Mouse (Mus musculus) thymus, postnatal 14 days (tissue): ENCODE data around the gene Hecw1.

Experiments used
- DNase-seq: peaks from one replicate; pipeline ENCODE4 v3.0.0; 2021

Gene Hecw1

DNA sequence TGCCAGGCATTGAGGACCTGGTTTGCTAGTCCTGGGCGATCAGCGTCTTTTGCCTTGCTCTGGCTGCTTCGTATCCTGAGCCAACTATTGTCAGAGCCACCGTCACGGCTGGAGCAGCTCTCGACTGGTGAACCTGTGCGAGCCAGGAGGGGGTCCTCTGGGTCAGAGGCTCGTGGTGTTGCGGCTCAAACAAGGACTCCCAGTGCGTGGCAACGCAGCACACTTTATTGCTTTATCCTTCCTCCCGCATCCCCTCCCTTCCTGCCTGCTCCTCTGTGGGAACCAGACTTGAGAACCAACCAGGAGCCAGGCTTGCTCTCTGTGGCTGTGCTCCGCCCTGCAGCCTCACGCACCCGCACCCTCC, at the start of gene Hecw1:
Gene Hecw1, minus strand, starts transcription at position 323 of the 364 bp plus-strand sequence.
- no peak for DNase-seq

DNA sequence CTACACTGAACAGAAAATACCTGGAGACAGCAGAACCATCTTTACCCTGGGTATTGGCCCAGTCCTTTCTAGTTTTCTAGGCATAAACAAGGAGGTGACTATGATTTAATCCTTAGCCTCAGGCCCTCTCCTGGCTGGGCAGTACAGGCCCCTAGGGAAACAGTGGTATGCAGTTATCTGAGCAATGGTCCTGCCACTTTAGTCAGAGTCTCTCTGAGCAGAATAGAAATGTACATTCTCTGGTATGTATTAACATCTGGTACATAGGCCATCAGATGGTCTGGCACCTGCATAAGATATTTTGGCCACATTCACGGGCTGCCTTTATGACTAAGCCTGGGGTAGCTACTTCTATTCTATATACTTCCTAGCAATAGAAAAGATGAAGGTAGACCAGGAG, 38.3 kb upstream of the Hecw1 start:
- DNase-seq = no peak

DNA sequence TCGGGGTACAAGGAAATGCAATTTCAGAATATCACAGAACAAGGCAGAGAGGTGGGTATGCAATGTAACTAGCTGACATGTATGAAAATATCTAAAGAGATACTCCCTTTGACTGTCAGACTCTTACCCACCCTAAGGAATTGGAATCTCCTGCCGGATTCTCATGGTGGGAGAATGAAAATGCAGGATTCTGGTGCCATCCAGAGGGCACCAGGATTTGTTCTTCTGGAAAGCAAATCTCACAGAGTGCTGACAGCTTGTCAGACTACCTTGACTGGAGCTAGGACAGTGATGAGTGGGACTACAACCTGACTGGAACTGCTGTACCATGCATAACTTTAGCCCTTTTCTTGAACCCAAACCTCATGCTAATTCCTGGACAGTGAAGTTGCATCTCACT, 29.6 kb upstream of the Hecw1 start:
- DNase-seq = no peak

DNA sequence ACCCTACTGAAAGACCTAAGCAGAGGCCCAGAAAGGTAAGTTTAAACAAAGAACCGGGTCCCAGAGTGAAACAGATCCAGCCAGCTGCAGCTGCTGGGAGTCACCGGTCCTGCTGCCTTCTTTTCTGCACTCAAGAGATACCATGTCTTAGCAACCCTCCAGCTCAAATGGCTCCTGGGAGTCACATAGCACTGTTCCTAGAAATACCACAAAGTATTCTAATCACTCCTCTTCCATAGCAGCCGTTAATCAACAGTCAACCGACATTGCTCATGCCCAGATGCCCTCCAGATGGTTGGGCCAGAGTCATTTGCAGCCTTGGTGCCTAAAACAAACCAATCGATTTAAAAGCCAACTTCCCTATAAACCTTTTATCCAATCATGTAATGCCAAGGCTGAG, 19.8 kb upstream of the Hecw1 start:
- no peak for DNase-seq

DNA sequence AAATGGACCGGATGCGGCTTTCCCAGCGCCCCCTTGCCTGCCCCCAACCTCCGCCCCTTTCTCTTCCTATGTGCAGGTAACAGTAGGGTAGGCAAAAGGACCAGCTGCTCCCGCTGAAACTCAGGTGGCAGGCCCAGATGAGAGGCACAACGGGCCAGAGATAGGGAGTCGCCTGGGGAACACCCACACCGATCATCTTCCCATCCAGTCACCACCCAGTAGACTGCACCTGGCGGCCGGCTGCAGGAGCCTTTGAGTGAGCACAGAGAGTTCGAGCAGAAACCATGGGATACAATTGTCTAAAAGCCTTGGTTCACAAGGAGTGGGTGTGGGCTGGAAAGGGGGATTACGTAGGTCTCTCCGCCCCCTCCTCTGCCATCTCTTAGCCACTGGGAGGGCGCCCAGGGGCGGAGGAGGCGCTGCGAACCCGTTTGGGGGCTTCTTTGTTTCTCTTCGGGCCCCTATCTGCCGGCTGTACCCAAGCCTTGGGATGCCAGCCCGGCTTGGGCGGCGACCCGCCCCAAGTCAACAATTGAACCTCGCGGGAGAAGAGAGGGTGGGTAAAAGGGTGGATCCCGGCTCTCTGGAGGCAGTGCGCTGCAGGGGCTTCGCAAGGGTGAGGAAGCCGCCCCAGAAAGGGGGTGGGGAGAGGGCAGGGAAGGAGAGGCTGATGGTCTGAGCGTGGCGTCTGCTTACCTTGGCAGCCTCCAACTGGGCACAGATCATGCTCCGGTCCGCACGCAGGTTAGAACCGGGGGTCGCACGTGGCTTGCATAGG, 711 bp downstream of the Hecw1 start:
- DNase-seq = no peak

DNA sequence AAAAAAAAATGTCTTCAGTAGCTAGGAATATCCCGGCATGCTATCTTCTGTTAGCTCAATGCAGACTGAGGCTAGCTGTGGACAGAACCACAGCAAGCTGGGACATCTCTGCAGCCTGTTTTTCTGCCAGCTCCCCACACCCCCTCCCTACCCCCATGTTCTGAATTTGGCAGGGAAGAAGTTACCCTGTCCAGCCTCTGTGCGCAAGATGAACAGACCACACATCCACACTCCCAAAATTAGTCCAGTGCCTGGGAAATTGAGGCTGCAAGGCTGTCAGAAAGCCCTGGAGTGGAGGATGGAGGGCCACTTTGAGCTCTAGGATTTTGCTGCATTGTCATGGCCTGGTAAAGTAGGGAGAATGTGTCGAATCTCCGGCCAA, 1.3 kb downstream of the Hecw1 start:
- no peak for DNase-seq

DNA sequence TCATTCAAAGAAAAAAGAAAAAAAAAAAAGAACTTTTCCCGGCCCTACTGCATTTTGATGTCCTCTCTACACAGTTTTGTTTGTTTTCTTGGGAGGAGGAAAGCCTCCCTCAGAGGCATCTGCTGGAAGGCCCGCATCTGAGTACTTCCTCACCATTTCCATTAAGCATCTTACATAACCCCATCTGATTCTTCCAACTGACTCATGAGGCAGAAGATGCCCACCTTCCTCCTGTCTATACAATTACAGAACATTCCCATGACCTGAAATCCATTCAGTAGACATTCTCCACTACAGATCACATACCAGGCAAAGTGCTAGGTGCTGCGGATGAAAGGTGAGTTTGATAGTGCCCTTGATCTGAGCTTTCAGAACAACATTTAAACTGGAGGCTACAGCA, 3.4 kb downstream of the Hecw1 start:
- no peak for DNase-seq

DNA sequence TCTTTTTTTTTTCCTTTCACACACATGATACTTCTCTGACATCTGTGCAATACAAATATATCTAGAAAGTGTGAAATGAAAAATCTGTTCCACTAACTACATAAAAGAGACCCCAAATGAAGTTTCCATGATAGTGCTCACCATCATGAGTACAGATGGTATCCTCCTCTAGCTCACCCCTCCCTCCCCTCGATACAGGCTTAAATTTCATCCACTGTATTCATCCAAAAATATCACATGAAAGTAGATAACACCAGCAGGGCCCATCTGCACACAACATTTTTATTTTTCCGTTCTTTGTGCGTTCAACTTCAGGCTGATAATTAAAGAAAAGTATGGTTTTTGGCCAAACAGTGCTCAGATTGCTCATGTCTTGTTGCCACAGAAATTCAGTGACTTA, 5.5 kb downstream of the Hecw1 start:
- no peak for DNase-seq

DNA sequence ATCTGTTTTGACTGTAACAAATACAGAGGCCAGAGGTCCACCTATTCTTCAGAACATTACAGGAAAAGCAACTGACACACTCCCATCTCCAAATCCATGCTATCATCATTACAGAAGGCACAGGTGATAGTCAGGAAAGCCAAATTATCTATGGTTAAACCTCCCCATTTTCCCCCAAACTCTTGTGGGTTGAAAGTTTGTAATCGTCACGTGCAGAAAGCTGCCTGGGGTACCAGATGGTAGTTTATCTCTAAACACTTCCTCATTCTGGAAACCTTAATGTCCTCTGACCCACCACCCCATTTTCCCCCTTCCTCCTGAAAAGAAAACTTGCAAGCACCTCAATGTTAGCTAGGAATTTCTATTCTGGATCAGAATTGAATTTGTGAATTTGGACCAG, 7.9 kb downstream of the Hecw1 start:
- no peak for DNase-seq

DNA sequence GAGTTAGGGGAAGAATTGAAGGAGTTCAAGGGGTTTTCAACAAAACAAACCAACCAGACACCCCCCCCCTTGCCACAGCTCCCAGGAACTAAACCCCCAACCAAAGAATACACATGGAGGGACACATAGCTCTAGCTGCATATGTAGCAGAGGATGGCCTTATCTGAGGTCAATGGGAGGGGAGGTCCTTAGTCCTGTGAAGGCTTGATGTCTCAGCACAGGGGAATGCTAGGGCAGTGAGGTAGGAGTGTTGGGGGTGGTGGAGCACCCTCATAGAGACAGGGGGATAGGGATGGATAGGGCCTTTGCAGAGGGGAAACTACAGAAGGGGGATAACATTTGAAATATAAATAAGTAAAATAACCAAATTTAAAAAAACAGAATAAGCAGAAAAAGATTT, 9.1 kb downstream of the Hecw1 start:
- DNase-seq = no peak

DNA sequence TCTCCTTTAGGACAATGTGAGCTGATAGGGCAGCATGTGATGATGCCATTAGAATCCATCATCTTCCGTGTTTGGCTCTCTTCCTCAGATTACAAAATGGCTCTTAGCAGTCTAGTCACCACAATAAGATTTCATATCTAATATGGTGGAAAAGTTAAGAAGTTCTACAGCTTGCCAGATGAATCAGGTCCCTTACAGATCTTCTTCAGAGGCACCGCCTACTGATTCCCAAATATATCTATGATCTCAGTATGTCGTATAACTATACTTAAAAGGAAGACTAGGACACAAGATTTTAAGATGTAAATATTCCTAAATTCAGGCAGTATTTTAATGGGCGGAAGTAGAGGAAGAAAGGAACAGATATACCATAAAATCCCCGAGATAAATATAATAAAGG, 16.3 kb downstream of the Hecw1 start:
- no peak for DNase-seq

DNA sequence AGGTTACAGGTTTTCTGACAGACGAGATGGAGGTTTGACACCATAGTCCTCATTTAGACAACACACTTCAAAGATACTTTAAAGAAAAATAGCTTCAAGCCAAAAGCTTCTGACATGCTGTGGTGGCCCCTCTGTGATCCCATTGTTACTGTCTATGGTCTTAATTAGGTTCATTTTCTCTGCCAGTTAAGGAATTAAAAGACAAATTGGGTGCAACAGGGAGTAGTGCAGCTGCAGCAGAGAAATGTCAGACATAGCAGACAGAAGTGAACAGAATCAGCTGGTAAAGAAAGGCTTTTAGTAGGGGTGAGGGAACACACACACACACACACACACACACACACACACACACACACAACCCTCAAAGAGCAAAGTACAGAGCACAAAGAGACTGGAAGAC, 22.8 kb downstream of the Hecw1 start:
- DNase-seq = no peak

DNA sequence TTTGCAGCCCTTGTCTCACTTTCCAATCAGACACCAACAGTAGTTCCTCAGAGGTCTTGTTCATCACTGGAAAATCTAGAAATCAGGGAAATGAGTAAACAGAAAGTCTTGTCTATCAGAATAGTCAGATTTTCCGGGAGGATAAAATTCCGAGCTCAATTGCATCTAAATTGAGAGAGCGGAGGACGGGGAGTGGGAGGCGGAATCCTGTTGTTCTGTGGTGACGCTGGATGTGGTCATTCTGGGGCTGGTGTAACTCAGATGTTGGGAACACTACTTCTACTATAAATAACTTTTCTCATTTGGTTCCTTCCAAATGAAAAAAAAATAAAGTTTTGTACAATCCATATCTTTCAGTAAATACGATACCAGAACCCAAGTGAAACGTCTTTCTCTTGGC, 24.2 kb downstream of the Hecw1 start:
- DNase-seq = no peak

DNA sequence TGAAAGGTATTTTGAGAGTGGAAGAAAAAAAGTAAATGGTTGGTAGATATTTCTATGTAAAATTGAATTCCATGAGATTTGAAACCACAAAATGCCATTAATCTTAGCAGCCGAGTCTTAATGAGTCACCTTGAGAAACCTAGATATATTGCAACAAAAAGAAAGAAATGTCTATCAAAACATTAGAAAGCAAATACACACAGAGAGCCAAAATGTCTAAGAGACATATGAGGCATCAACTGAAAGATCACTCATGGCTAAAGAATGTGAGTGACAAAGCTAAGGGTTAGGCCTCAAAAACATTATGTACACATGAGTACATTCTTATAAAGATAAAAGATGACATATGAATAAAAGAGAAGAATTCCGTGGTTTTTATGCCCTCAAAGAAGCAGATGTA, 26.1 kb downstream of the Hecw1 start:
- no peak for DNase-seq

DNA sequence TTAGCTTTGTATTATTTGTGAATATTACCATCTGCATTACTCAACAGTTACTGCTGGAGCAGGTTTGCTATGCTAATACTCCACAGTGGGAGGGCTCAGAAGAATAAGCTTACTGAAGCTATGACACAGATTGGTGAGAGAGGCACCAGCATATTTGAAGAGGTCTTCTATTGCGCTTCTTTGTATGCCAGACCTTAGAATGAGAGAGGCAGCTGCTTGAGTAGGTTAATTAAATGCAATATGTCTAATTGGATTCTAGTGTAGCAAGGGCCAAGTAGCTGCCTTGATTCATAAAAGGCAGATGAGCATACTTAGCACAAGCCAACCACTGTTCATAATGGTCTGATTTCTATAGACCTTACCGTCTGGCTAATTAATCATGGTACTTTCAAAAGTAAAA, 35.2 kb downstream of the Hecw1 start:
- DNase-seq = no peak

DNA sequence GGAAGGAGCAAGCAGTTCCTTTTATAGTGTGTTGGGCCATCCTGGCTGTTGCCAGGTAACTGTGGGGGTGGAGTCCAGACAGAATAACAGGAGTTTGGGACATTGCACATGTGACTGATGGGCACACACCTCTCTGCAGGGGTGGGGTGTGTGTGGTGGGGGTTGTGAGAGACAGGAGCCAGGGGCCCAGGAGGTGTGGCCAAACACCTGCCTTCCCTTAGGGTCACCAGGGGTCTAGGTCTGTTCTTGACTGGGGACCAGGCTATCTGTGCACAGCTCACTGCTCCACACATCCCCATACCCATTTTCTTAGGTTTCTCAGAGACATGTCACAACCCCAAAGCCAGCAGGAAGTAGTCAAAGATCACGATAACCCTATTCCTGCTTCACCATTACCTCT, 51.9 kb downstream of the Hecw1 start:
- DNase-seq = no peak

DNA sequence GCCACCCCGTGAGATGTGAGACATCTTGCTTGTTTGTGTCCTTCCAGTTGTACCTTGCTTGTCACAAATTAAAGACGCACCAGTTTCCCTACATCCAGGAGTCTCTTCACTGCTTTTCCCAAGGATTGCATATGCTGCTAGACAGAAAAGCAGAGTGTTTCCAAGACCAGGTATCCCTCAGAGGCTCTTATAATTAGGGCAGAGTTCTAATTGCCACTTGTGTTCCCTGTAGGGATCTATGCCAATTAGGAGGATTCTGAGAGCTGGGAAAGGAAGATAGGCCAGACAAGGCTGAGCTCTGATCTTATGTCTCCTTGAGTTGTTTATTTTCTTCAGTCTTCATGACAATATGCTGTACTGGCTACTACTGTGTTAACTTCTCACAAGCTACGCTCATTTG, 55.5 kb downstream of the Hecw1 start:
- DNase-seq = no peak

DNA sequence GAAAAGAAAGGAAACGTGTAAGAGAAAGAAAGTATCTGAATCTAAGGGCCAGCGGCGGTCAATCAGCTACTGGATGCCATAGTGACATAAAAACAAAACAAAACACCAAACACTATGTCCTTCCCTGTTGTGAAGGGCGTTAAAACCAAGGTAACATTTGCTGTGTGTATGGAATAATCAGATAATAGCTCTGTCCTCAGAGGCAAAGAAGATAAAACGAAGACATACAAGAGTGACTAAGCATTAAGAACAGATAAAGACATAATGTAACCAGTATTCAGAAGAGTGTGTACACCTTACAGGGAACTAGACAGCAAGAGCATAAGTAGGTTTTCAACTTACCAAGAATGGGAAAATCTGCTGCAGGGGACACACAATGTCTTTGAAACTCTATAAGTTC, 62.0 kb downstream of the Hecw1 start:
- DNase-seq = no peak

DNA sequence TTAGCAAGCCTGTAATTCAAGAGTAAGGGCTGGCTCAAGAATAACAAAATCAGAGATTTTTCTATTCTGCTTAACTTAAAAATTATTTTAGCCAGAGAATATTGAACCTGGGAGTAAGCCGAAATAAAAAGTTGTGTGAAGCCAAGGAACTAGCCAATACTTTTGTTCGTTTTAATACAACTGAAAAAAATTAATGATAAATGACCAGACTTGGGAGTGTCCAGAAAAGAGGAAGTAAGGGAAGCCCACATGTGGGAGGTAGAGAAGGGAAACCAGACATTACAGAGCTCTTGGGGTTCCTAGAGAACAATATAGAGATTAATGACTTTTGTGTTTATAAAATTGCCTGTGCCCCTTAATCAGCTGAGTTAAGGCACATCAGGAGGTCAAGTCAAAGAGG, 66.0 kb downstream of the Hecw1 start:
- DNase-seq = no peak

DNA sequence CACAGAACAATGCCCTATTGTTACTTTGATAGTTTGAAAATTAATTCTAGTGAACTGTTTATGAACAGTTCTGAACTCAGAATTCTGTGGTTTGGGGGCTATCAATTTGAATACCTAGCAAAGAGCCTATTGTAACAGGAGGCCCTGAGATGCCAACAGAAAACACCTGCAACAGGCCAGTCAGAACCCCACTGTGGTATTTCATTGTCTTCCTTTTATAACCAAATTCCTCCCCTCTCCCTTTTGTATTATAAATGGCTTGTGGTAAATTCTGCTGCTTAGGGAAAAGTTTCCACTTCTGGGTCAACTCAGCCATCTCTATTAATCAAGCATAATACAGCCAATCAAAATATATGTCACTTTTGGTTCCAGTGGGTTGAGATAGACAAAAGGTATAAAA, 83.5 kb downstream of the Hecw1 start:
- no peak for DNase-seq

DNA sequence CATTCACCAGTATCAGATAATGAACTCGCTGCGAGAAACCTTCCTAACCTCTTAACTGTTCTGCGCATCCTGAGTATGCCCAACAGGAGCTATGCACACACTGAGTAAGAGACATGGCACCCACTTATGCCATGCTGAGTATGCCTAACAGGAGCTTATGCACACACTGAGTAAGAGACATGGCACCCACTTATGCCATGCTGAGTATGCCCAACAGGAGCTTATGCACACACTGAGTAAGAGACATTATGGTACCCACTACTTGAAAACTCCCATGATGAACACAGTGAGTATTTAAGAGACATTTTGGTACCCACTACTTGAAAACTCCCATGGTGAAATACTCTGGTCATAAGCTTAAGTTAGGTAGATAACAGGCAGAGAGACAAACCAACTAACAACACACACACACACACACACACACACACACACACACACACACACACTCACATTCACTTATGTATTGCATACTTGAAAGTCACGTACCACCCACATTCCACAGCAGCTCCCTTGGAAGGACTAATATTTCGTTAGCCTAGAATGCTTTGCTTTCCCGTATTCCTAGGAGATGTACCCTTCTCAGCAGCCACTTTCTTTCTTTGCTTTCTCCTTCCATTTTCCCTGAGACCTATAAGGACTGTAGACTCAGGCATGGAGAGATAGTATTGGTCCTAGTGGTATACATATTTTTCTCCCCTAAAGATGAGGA, 94.0 kb downstream of the Hecw1 start:
- no peak for DNase-seq

DNA sequence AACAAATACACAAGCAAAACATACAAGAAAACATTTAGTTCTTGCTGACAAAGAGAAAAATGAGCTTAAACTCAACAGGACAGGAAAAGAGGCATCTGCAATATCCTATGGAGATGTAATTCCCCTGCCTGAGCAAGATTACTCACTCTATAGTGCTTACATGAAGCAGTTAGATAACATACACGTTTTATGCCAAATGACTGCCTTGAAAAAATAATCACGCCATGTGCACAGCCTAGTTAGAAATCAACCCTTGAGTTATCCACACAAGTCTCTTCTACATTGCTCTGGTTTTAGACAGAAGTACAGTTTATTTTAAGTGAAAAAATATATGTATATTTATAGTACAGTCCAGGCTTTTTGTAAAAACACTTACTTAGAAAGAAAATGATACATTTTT, 98.2 kb downstream of the Hecw1 start:
- no peak for DNase-seq

DNA sequence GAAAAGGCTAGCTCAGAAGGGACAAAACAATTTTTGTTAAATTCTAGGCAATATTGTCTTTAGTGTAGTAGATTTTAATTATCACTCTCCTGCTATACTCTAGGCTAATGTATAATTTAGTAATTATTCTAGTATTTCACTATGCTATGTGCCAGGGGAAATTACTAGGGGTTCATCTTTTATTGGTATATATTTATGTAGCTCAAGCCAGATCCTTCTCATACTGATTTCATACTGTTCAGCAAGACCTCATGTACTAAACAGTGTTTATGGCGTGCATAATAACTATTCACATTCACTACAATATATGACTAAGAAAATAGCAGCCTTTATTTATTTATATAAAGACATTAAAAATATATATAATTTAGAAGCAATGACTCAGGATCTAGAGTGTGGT, 109.6 kb downstream of the Hecw1 start:
- no peak for DNase-seq

DNA sequence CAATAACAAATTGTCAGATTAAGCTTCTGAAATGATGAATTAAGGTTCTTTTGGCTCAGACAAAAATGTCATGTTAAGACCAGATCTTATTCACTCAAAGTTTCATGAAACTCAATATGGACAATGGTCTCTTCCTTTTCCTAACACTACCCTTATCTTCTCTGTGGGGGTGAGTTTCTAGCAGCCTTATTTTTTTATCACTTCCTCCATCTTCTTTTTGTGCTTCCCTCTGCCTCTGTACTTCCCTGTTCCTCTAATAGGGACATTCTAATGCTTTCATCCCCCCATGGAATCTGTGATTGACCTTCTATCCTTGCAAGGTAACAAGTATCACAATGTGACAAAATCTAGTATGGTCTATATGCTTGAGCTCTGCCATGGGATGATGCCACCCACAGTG, 148.6 kb downstream of the Hecw1 start:
- no peak for DNase-seq

DNA sequence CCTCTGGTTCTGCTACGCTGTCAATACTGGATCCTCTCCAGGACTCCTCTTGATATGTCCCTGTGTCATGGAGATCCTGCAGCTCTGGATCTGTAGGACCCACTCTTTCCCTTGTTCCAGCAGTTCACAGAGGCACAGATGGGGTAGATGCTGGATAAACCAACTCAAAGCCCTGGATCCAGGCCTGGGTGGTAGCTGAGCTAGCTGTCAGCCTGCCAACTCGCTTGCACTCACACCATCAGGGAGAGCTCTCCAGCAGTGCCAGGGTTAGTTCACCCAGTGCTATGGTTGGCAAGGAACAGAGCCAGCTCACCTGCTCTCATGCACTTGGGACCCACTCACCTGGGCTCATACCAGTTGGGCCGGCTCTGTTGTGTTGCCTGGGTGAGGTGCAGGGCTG, 157.5 kb downstream of the Hecw1 start:
- no peak for DNase-seq
